Mouse (Mus musculus) liver, embryonic 14.5 days (tissue): ENCODE results near the gene Fads3.

Source experiments
- CTCF ChIP-seq: IDR thresholded peaks from 2 replicates; pipeline ENCODE4 v1.5.1; 2016; ENCODE audit warnings: antibody characterized with exemption, low read depth, control low read depth
- EP300 ChIP-seq: IDR thresholded peaks from 2 replicates; pipeline ENCODE4 v1.6.1; 2016; ENCODE audit warnings: antibody characterized with exemption, low read depth

GRCm38 (mm10) chr19:10086976-10087375, 45.6 kb downstream of the Fads3 start:
- TF ChIP-seq CTCF (no peak), EP300 (no peak)
